ENCODE assay signal across 8 mouse cellular contexts in genomic region chr7:25380392-25381283, GRCm38 (mm10). TPM values are rescaled to one million over a fixed set of nuclear protein-coding genes. Genes with fewer than 3 reads are reported as not detected.
A peak's percentile ranks its signal among the peaks of the same experiment; 100 is the strongest.
DNase-seq lines count a peak whose midpoint lies in the region; ATAC-seq and TF ChIP-seq lines count a peak whose summit lies in the region.

No protein-coding gene starts in this region.

- H3K36me3 ChIP-seq in heart, embryonic 12.5 days: peaks cover 34% of the 10 kb centered on the region
- H3K36me3 ChIP-seq in embryonic facial prominence, embryonic 11.5 days (replicated peaks; ENCODE audit: control insufficient read depth, insufficient read depth, low read depth, low read length): no peaks in the 10 kb centered on the region; the same call in 1 of the 2 replicates
- peaks cover 35% of the 10 kb centered on the region for H3K36me3 ChIP-seq in intestine, postnatal 0 days (ENCODE audit: control insufficient read depth, insufficient read depth)
- H3K36me3 ChIP-seq in neural tube, embryonic 12.5 days: peaks cover 48% of the 10 kb centered on the region

- 46% methylated on average over 18 of the region's 18 CpGs for WGBS in heart, embryonic 12.5 days
- WGBS in embryonic facial prominence, embryonic 11.5 days: 48% methylated on average over 18 of the region's 18 CpGs
- 74% methylated on average over 18 of the region's 18 CpGs for WGBS in intestine, postnatal 0 days
- WGBS in neural tube, embryonic 12.5 days: 64% methylated on average over 18 of the region's 18 CpGs

- no peak overlapping the region for H3K27ac ChIP-seq in heart, embryonic 12.5 days (ENCODE audit: poor library complexity, severe bottlenecking)
- H3K27ac ChIP-seq in embryonic facial prominence, embryonic 11.5 days (replicated peaks; ENCODE audit: low read depth, low read length): no peak overlapping the region
- 0 out of 2 replicates have a peak overlapping the region, but pooled peaks have one; percentile 28 for H3K27ac ChIP-seq in intestine, postnatal 0 days (ENCODE audit: low read depth, low read length)
- no peak overlapping the region for H3K27ac ChIP-seq in neural tube, embryonic 12.5 days

- intact Hi-C loops in heart, postnatal 25 days (cut with DNase I): loop anchor here (5.0 kb wide), 1 partner anchor 138 kb away; no protein-coding TSS in a partner anchor

- no peak for ATAC-seq in heart, embryonic 12.5 days (ENCODE audit: insufficient number of reproducible peaks, low FRiP score)
- no peak; the same call in 1 of the 2 replicates for ATAC-seq in embryonic facial prominence, embryonic 11.5 days (replicated peaks; ENCODE audit: insufficient number of reproducible peaks, low FRiP score, low TSS enrichment, low read depth)
- no peak for ATAC-seq in intestine, postnatal 0 days
- no peak for ATAC-seq in neural tube, embryonic 12.5 days (ENCODE audit: low FRiP score, low read depth)
- ATAC-seq in granulocyte monocyte progenitor cell, adult 5-6 weeks (replicated peaks; ENCODE audit: poor library complexity, severe bottlenecking): no peak

- no peak for DNase-seq in heart, postnatal 25 days (ENCODE audit: low spot score)
- no peak for DNase-seq in embryonic facial prominence, embryonic 11.5 days (ENCODE audit: low spot score)
- no peak for DNase-seq in right cerebral cortex, postnatal 14 days
- DNase-seq in yolk sac, embryonic 10.5 days (ENCODE audit: low spot score): no peak

- no peaks in the 10 kb centered on the region for H3K9me3 ChIP-seq in heart, embryonic 12.5 days (replicated peaks)
- H3K9me3 ChIP-seq in embryonic facial prominence, embryonic 11.5 days (replicated peaks; ENCODE audit: control insufficient read depth, low read length): no peaks in the 10 kb centered on the region
- H3K9me3 ChIP-seq in intestine, postnatal 0 days (ENCODE audit: control insufficient read depth): no peaks in the 10 kb centered on the region
- no peaks in the 10 kb centered on the region for H3K9me3 ChIP-seq in neural tube, embryonic 12.5 days

- H3K9ac ChIP-seq in heart, embryonic 12.5 days: peak overlapping the region; percentile 76
- peak overlapping the region; percentile 55; the same call in 1 of the 2 replicates for H3K9ac ChIP-seq in embryonic facial prominence, embryonic 11.5 days (replicated peaks; ENCODE audit: low read length)
- no peak overlapping the region for H3K9ac ChIP-seq in intestine, postnatal 0 days (ENCODE audit: low read depth, low read length)
- 0 out of 2 replicates have a peak overlapping the region, but pooled peaks have one; percentile 14 for H3K9ac ChIP-seq in neural tube, embryonic 12.5 days

- TF ChIP-seq CTCF in intestine, postnatal 0 days (IDR thresholded peaks at IDR 0.05; ENCODE audit: low read depth): peak; percentile 16; the same call in 1 of the 2 replicates

- peak overlapping the region; percentile 49 for H3K4me3 ChIP-seq in heart, embryonic 12.5 days
- peak overlapping the region; percentile 38; the same call in 1 of the 2 replicates for H3K4me3 ChIP-seq in embryonic facial prominence, embryonic 11.5 days (ENCODE audit: low read depth, low read length)
- no peak overlapping the region for H3K4me3 ChIP-seq in intestine, postnatal 0 days (ENCODE audit: low read depth, low read length)
- no peak overlapping the region for H3K4me3 ChIP-seq in neural tube, embryonic 12.5 days

- H3K27me3 ChIP-seq in heart, embryonic 12.5 days (replicated peaks): no peaks in the 10 kb centered on the region
- H3K27me3 ChIP-seq in embryonic facial prominence, embryonic 11.5 days (ENCODE audit: control insufficient read depth, insufficient read depth, low read length): no peaks in the 10 kb centered on the region
- no peaks in the 10 kb centered on the region for H3K27me3 ChIP-seq in intestine, postnatal 0 days (replicated peaks; ENCODE audit: control insufficient read depth, insufficient read depth, low read length)
- H3K27me3 ChIP-seq in neural tube, embryonic 12.5 days (replicated peaks): no peaks in the 10 kb centered on the region

- peak overlapping the region; percentile 93 for H3K4me2 ChIP-seq in heart, embryonic 12.5 days
- H3K4me2 ChIP-seq in embryonic facial prominence, embryonic 11.5 days (ENCODE audit: low read depth, low read length): peak overlapping the region; percentile 84
- H3K4me2 ChIP-seq in intestine, postnatal 0 days (replicated peaks; ENCODE audit: low read depth): peak overlapping the region; percentile 54; the same call in 1 of the 2 replicates
- peak overlapping the region; percentile 65 for H3K4me2 ChIP-seq in neural tube, embryonic 12.5 days (replicated peaks)

- H3K4me1 ChIP-seq in heart, embryonic 12.5 days (replicated peaks): peaks cover 31% of the 10 kb centered on the region
- H3K4me1 ChIP-seq in embryonic facial prominence, embryonic 11.5 days (ENCODE audit: control insufficient read depth, insufficient read depth, low read length): no peaks in the 10 kb centered on the region
- no peaks in the 10 kb centered on the region for H3K4me1 ChIP-seq in intestine, postnatal 0 days (replicated peaks; ENCODE audit: control insufficient read depth, insufficient read depth, low read length)
- peaks cover 9% of the 10 kb centered on the region for H3K4me1 ChIP-seq in neural tube, embryonic 12.5 days

RNA-seq across cellular contexts. Expression of gene Cnfn, which starts 11.1 kb away (rescaled TPM):
- not detected in 2 replicates for polyA plus RNA-seq in heart, embryonic 12.5 days (2016; fragmentation: Nextera tagmentation; extraction: Ambion mirVana)
- not detected for total RNA-seq in heart, postnatal 25 days (2021)
- polyA plus RNA-seq in embryonic facial prominence, embryonic 11.5 days (2014; fragmentation: Nextera tagmentation; extraction: Ambion mirVana): 0.60 TPM in 1 of 2 replicates, not detected in the other
- 0.33 TPM in 1 of 2 replicates, not detected in the other for polyA plus RNA-seq in intestine, postnatal 0 days (2015; fragmentation: Nextera tagmentation; extraction: Ambion mirVana)
- polyA plus RNA-seq in neural tube, embryonic 12.5 days (2016; fragmentation: Nextera tagmentation; extraction: Ambion mirVana): not detected in 2 replicates
- total RNA-seq in granulocyte monocyte progenitor cell, adult 5-6 weeks (2014; fragmentation: Nextera tagmentation): not detected in 2 replicates
- total RNA-seq in granulocyte monocyte progenitor cell, adult 5-6 weeks (2017): not detected in 2 replicates

RNA-seq across cellular contexts. Expression of gene Lipe, which starts 17.9 kb away (rescaled TPM):
- 4.1 and 5.9 TPM in 2 replicates for polyA plus RNA-seq in heart, embryonic 12.5 days (2016; fragmentation: Nextera tagmentation; extraction: Ambion mirVana)
- 10 to 100 TPM; 40.5 to 41.5 TPM for total RNA-seq in heart, postnatal 25 days (2021)
- polyA plus RNA-seq in embryonic facial prominence, embryonic 11.5 days (2014; fragmentation: Nextera tagmentation; extraction: Ambion mirVana): 2.9 and 3.6 TPM in 2 replicates
- polyA plus RNA-seq in intestine, postnatal 0 days (2015; fragmentation: Nextera tagmentation; extraction: Ambion mirVana): 15.0 and 17.5 TPM in 2 replicates
- polyA plus RNA-seq in neural tube, embryonic 12.5 days (2016; fragmentation: Nextera tagmentation; extraction: Ambion mirVana): 10.7 and 11.6 TPM in 2 replicates
- 10.7 and 27.1 TPM in 2 replicates for total RNA-seq in granulocyte monocyte progenitor cell, adult 5-6 weeks (2014; fragmentation: Nextera tagmentation)
- 6.1 and 6.2 TPM in 2 replicates for total RNA-seq in granulocyte monocyte progenitor cell, adult 5-6 weeks (2017)

RNA-seq across cellular contexts. Expression of gene Cxcl17, which starts 32.0 kb away (rescaled TPM):
- not detected in 2 replicates for polyA plus RNA-seq in heart, embryonic 12.5 days (2016; fragmentation: Nextera tagmentation; extraction: Ambion mirVana)
- not detected for total RNA-seq in heart, postnatal 25 days (2021)
- not detected in 2 replicates for polyA plus RNA-seq in embryonic facial prominence, embryonic 11.5 days (2014; fragmentation: Nextera tagmentation; extraction: Ambion mirVana)
- 0.16 TPM in 1 of 2 replicates, not detected in the other for polyA plus RNA-seq in intestine, postnatal 0 days (2015; fragmentation: Nextera tagmentation; extraction: Ambion mirVana)
- 0.37 and 0.53 TPM in 2 replicates for polyA plus RNA-seq in neural tube, embryonic 12.5 days (2016; fragmentation: Nextera tagmentation; extraction: Ambion mirVana)
- total RNA-seq in granulocyte monocyte progenitor cell, adult 5-6 weeks (2014; fragmentation: Nextera tagmentation): not detected in 2 replicates
- total RNA-seq in granulocyte monocyte progenitor cell, adult 5-6 weeks (2017): not detected in 2 replicates

Comparison
In these comparisons a context has a peak if more than half of its experiments do, and no peak if none do; other contexts are left out.
1. H3K4me3 ChIP-seq: peak in heart, embryonic 12.5 days (single experiment) and embryonic facial prominence, embryonic 11.5 days (single experiment); none in intestine, postnatal 0 days (single experiment) and neural tube, embryonic 12.5 days (single experiment).
2. Peak in every context shown above with its lines, with median percentiles within 50 percentile points of each other: H3K4me2 ChIP-seq.